Mouse (Mus musculus): ENCODE data around the gene Cideb. TPM values are rescaled to one million over a fixed set of nuclear protein-coding genes. Genes with fewer than 3 reads are reported as not detected.

The Cideb gene
- polyA plus RNA-seq, 1 experiment from 2014 or later = 0.58 TPM

Other genes with a start within 250 kb of the Cideb start
- gene Cpne6, start 248.0 kb downstream of the Cideb start, polyA plus RNA-seq (2015; fragmentation: Nextera tagmentation; extraction: Ambion mirVana) = 0.36 and 0.54 TPM in 2 replicates
- not detected in 2 replicates for gene Nrl, start 233.5 kb downstream of the Cideb start, polyA plus RNA-seq (2015; fragmentation: Nextera tagmentation; extraction: Ambion mirVana)
- 32.4 and 34.3 TPM in 2 replicates for gene Pck2, start 218.2 kb downstream of the Cideb start, polyA plus RNA-seq (2015; fragmentation: Nextera tagmentation; extraction: Ambion mirVana)
- gene Dcaf11, start 198.5 kb downstream of the Cideb start, polyA plus RNA-seq (2015; fragmentation: Nextera tagmentation; extraction: Ambion mirVana) = 50.0 and 50.1 TPM in 2 replicates
- 1.3 and 1.4 TPM in 2 replicates for gene A730061H03Rik, start 198.1 kb downstream of the Cideb start, polyA plus RNA-seq (2015; fragmentation: Nextera tagmentation; extraction: Ambion mirVana)
- gene Fitm1, start 182.8 kb downstream of the Cideb start, polyA plus RNA-seq (2015; fragmentation: Nextera tagmentation; extraction: Ambion mirVana) = 17.3 and 44.6 TPM in 2 replicates
- 141 and 148 TPM in 2 replicates for gene Psme1, start 180.3 kb downstream of the Cideb start, polyA plus RNA-seq (2015; fragmentation: Nextera tagmentation; extraction: Ambion mirVana)
- 12.6 and 16.2 TPM in 2 replicates for gene Emc9, start 173.2 kb downstream of the Cideb start, polyA plus RNA-seq (2015; fragmentation: Nextera tagmentation; extraction: Ambion mirVana)
- gene Psme2, start 167.3 kb downstream of the Cideb start, polyA plus RNA-seq (2015; fragmentation: Nextera tagmentation; extraction: Ambion mirVana) = 239 and 241 TPM in 2 replicates
- 20.0 and 20.6 TPM in 2 replicates for gene Rnf31, start 166.8 kb downstream of the Cideb start, polyA plus RNA-seq (2015; fragmentation: Nextera tagmentation; extraction: Ambion mirVana)
- gene Irf9, start 154.9 kb downstream of the Cideb start, polyA plus RNA-seq (2015; fragmentation: Nextera tagmentation; extraction: Ambion mirVana) = 13.2 and 13.7 TPM in 2 replicates
- gene Rec8, start 140.4 kb downstream of the Cideb start, polyA plus RNA-seq (2015; fragmentation: Nextera tagmentation; extraction: Ambion mirVana) = 3.3 TPM in 2 replicates
- 107 and 125 TPM in 2 replicates for gene Ipo4, start 122.5 kb downstream of the Cideb start, polyA plus RNA-seq (2015; fragmentation: Nextera tagmentation; extraction: Ambion mirVana)
- gene Gm49378, start 120.6 kb downstream of the Cideb start, polyA plus RNA-seq (2015; fragmentation: Nextera tagmentation; extraction: Ambion mirVana) = 1.5 and 1.6 TPM in 2 replicates
- 115 and 124 TPM in 2 replicates for gene Tm9sf1, start 114.7 kb downstream of the Cideb start, polyA plus RNA-seq (2015; fragmentation: Nextera tagmentation; extraction: Ambion mirVana)
- gene Tssk4, start 108.3 kb downstream of the Cideb start, polyA plus RNA-seq (2015; fragmentation: Nextera tagmentation; extraction: Ambion mirVana) = 1.0 and 1.1 TPM in 2 replicates
- gene Mdp1, start 98.0 kb downstream of the Cideb start, polyA plus RNA-seq (2015; fragmentation: Nextera tagmentation; extraction: Ambion mirVana) = 56.0 and 58.7 TPM in 2 replicates
- 61.0 and 61.1 TPM in 2 replicates for gene Gmpr2, start 86.5 kb downstream of the Cideb start, polyA plus RNA-seq (2015; fragmentation: Nextera tagmentation; extraction: Ambion mirVana)
- gene Nedd8, start 86.3 kb downstream of the Cideb start, polyA plus RNA-seq (2015; fragmentation: Nextera tagmentation; extraction: Ambion mirVana) = 536 and 558 TPM in 2 replicates
- gene Tinf2, start 76.6 kb downstream of the Cideb start, polyA plus RNA-seq (2015; fragmentation: Nextera tagmentation; extraction: Ambion mirVana) = 31.5 and 33.3 TPM in 2 replicates
- 47.8 and 48.0 TPM in 2 replicates for gene Tgm1, start 44.5 kb downstream of the Cideb start, polyA plus RNA-seq (2015; fragmentation: Nextera tagmentation; extraction: Ambion mirVana)
- 29.4 and 31.3 TPM in 2 replicates for gene Rabggta, start 36.2 kb downstream of the Cideb start, polyA plus RNA-seq (2015; fragmentation: Nextera tagmentation; extraction: Ambion mirVana)
- gene Dhrs1, start 12.8 kb downstream of the Cideb start, polyA plus RNA-seq (2015; fragmentation: Nextera tagmentation; extraction: Ambion mirVana) = 83.3 and 93.4 TPM in 2 replicates
- gene Nop9, start 12.8 kb downstream of the Cideb start, polyA plus RNA-seq (2015; fragmentation: Nextera tagmentation; extraction: Ambion mirVana) = 27.9 and 31.9 TPM in 2 replicates
- 0.83 and 1.3 TPM in 2 replicates for gene Ltb4r2, start 3.0 kb upstream of the Cideb start, polyA plus RNA-seq (2015; fragmentation: Nextera tagmentation; extraction: Ambion mirVana)
- gene Ltb4r1, start 7.5 kb upstream of the Cideb start, polyA plus RNA-seq (2015; fragmentation: Nextera tagmentation; extraction: Ambion mirVana) = 1.2 and 1.4 TPM in 2 replicates
- 16.8 and 21.3 TPM in 2 replicates for gene Adcy4, start 25.6 kb upstream of the Cideb start, polyA plus RNA-seq (2015; fragmentation: Nextera tagmentation; extraction: Ambion mirVana)
- gene Ripk3, start 30.4 kb upstream of the Cideb start, polyA plus RNA-seq (2015; fragmentation: Nextera tagmentation; extraction: Ambion mirVana) = 35.0 and 37.6 TPM in 2 replicates
- gene Nfatc4, start 64.7 kb upstream of the Cideb start, polyA plus RNA-seq (2015; fragmentation: Nextera tagmentation; extraction: Ambion mirVana) = 89.3 and 95.9 TPM in 2 replicates
- gene Nynrin, start 95.6 kb upstream of the Cideb start, polyA plus RNA-seq (2015; fragmentation: Nextera tagmentation; extraction: Ambion mirVana) = 21.6 and 25.5 TPM in 2 replicates
- gene Cbln3, start 125.9 kb upstream of the Cideb start, polyA plus RNA-seq (2015; fragmentation: Nextera tagmentation; extraction: Ambion mirVana) = 0.24 and 0.46 TPM in 2 replicates
- 18.6 and 20.5 TPM in 2 replicates for gene Khnyn, start 126.5 kb upstream of the Cideb start, polyA plus RNA-seq (2015; fragmentation: Nextera tagmentation; extraction: Ambion mirVana)
- 87.1 and 91.0 TPM in 2 replicates for gene Sdr39u1, start 141.8 kb upstream of the Cideb start, polyA plus RNA-seq (2015; fragmentation: Nextera tagmentation; extraction: Ambion mirVana)
- 401 and 411 TPM in 2 replicates for gene Cma1, start 186.2 kb upstream of the Cideb start, polyA plus RNA-seq (2015; fragmentation: Nextera tagmentation; extraction: Ambion mirVana)
- 1.00 and 1.0 TPM in 2 replicates for gene Cma2, start 192.5 kb upstream of the Cideb start, polyA plus RNA-seq (2015; fragmentation: Nextera tagmentation; extraction: Ambion mirVana)